Mouse (Mus musculus) cerebellum, adult 2 months (tissue): ENCODE measurements around the gene Zfp146.

ENCODE experiments used
- CTCF ChIP-seq: fragments of 200-500 bp; IDR thresholded peaks from 2 replicates; pipeline ENCODE4 v1.5.1; 2011; ENCODE audit warnings: low read depth, mild to moderate bottlenecking, control low read depth, low read length, moderate library complexity, borderline replicate concordance; ENCODE audit not compliant: insufficient read depth
- POLR2A ChIP-seq: fragments of 200-500 bp; IDR thresholded peaks from 2 replicates; pipeline ENCODE4 v1.6.1; 2011; ENCODE audit warnings: low read length, control low read depth, borderline replicate concordance; ENCODE audit not compliant: insufficient read depth

- TF ChIP-seq POLR2A (no peak), CTCF (no peak)
Measured at GRCm38 (mm10) chr7:30154040-30154439, 15.5 kb downstream of the Zfp146 start.
